Mouse (Mus musculus): ENCODE results near the gene Nop16. TPM values are rescaled to one million over a fixed set of nuclear protein-coding genes. Genes with fewer than 3 reads are reported as not detected.

Gene Nop16
- 61.8 and 65.5 TPM in 2 replicates for polyA plus RNA-seq (2011; ENCODE audit: insufficient read depth, insufficient read length, low read depth, missing spikeins)

- peak within 1 kb of the TSS; percentile 7; the same call in 1 of the 2 replicates for H3K27ac ChIP-seq (ENCODE audit: insufficient read depth, low read length)
- TF ChIP-seq EP300 (IDR thresholded peaks at IDR 0.05; ENCODE audit: insufficient read depth, low read depth, low read length) (0 out of 2 replicates have a peak, but pooled peaks have one; percentile 6), CTCF (IDR thresholded peaks at IDR 0.05; ENCODE audit: low read depth, low read length) (no peak), POLR2A (IDR thresholded peaks at IDR 0.05; ENCODE audit: insufficient read depth, low read length) (peak; percentile 75)
- H3K4me3 ChIP-seq (ENCODE audit: low read depth, low read length): peak within 1 kb of the TSS; percentile 98
- H3K9me3 ChIP-seq (replicated peaks; ENCODE audit: control insufficient read depth, insufficient read depth, low read length, poor library complexity, severe bottlenecking): no peaks in the 10 kb centered on the region
- peaks cover 24% of the 10 kb centered on the region for H3K36me3 ChIP-seq (ENCODE audit: control insufficient read depth, insufficient read depth, low read length, poor library complexity, severe bottlenecking)
- peak within 1 kb of the TSS; percentile 78 for H3K9ac ChIP-seq (ENCODE audit: low read depth, poor library complexity, severe bottlenecking)
- H3K27me3 ChIP-seq (ENCODE audit: control insufficient read depth, insufficient read depth, low read length, poor library complexity, severe bottlenecking): no peaks in the 10 kb centered on the region
- H3K4me1 ChIP-seq (ENCODE audit: control insufficient read depth, insufficient read depth, low read length): no peaks in the 10 kb centered on the region
Measured at GRCm38 (mm10) chr13:54589996-54590951, at the start of gene Nop16, which contains the start of gene Higd2a. TSS of gene Nop16 (minus strand) at chr13:54590090. TSS of gene Higd2a (plus strand) at chr13:54590207.

- H3K27me3 ChIP-seq (ENCODE audit: control insufficient read depth, insufficient read depth, low read length, poor library complexity, severe bottlenecking): no peaks in the 10 kb centered on the region
- H3K27ac ChIP-seq (ENCODE audit: insufficient read depth, low read length): no peak overlapping the region
- H3K36me3 ChIP-seq (ENCODE audit: control insufficient read depth, insufficient read depth, low read length, poor library complexity, severe bottlenecking): peaks cover 33% of the 10 kb centered on the region
- TF ChIP-seq EP300 (IDR thresholded peaks at IDR 0.05; ENCODE audit: insufficient read depth, low read depth, low read length) (no peak), POLR2A (IDR thresholded peaks at IDR 0.05; ENCODE audit: insufficient read depth, low read length) (no peak), CTCF (IDR thresholded peaks at IDR 0.05; ENCODE audit: low read depth, low read length) (no peak)
- H3K4me1 ChIP-seq (ENCODE audit: control insufficient read depth, insufficient read depth, low read length): no peaks in the 10 kb centered on the region
- H3K9ac ChIP-seq (ENCODE audit: low read depth, poor library complexity, severe bottlenecking): no peak overlapping the region
- H3K4me3 ChIP-seq (ENCODE audit: low read depth, low read length): no peak overlapping the region
- H3K9me3 ChIP-seq (replicated peaks; ENCODE audit: control insufficient read depth, insufficient read depth, low read length, poor library complexity, severe bottlenecking): no peaks in the 10 kb centered on the region
Measured at GRCm38 (mm10) chr13:54635011-54635410, 45.1 kb upstream of the Nop16 start.

GRCm38 (mm10) chr13:54632731-54633277, 42.9 kb upstream of the Nop16 start:
- H3K27me3 ChIP-seq (ENCODE audit: control insufficient read depth, insufficient read depth, low read length, poor library complexity, severe bottlenecking): no peaks in the 10 kb centered on the region
- H3K36me3 ChIP-seq (ENCODE audit: control insufficient read depth, insufficient read depth, low read length, poor library complexity, severe bottlenecking): peaks cover 23% of the 10 kb centered on the region
- no peak overlapping the region for H3K9ac ChIP-seq (ENCODE audit: low read depth, poor library complexity, severe bottlenecking)
- H3K27ac ChIP-seq (ENCODE audit: insufficient read depth, low read length): no peak overlapping the region
- no peaks in the 10 kb centered on the region for H3K9me3 ChIP-seq (replicated peaks; ENCODE audit: control insufficient read depth, insufficient read depth, low read length, poor library complexity, severe bottlenecking)
- H3K4me1 ChIP-seq (ENCODE audit: control insufficient read depth, insufficient read depth, low read length): no peaks in the 10 kb centered on the region
- no peak for TF ChIP-seq CTCF (IDR thresholded peaks at IDR 0.05; ENCODE audit: low read depth, low read length)
- TF ChIP-seq POLR2A (IDR thresholded peaks at IDR 0.05; ENCODE audit: insufficient read depth, low read length): no peak
- no peak for TF ChIP-seq EP300 (IDR thresholded peaks at IDR 0.05; ENCODE audit: insufficient read depth, low read depth, low read length)
- no peak overlapping the region for H3K4me3 ChIP-seq (ENCODE audit: low read depth, low read length)

GRCm38 (mm10) chr13:54629128-54629527, 39.2 kb upstream of the Nop16 start:
- H3K27me3 ChIP-seq (ENCODE audit: control insufficient read depth, insufficient read depth, low read length, poor library complexity, severe bottlenecking): no peaks in the 10 kb centered on the region
- H3K27ac ChIP-seq (ENCODE audit: insufficient read depth, low read length): 0 out of 2 replicates have a peak overlapping the region, but pooled peaks have one; percentile 44
- H3K9me3 ChIP-seq (replicated peaks; ENCODE audit: control insufficient read depth, insufficient read depth, low read length, poor library complexity, severe bottlenecking): no peaks in the 10 kb centered on the region
- H3K4me1 ChIP-seq (ENCODE audit: control insufficient read depth, insufficient read depth, low read length): no peaks in the 10 kb centered on the region
- peaks cover 14% of the 10 kb centered on the region for H3K36me3 ChIP-seq (ENCODE audit: control insufficient read depth, insufficient read depth, low read length, poor library complexity, severe bottlenecking)
- H3K9ac ChIP-seq (ENCODE audit: low read depth, poor library complexity, severe bottlenecking): no peak overlapping the region
- H3K4me3 ChIP-seq (ENCODE audit: low read depth, low read length): no peak overlapping the region
- no peak for TF ChIP-seq CTCF (IDR thresholded peaks at IDR 0.05; ENCODE audit: low read depth, low read length)
- no peak for TF ChIP-seq EP300 (IDR thresholded peaks at IDR 0.05; ENCODE audit: insufficient read depth, low read depth, low read length)
- no peak for TF ChIP-seq POLR2A (IDR thresholded peaks at IDR 0.05; ENCODE audit: insufficient read depth, low read length)

- Histone ChIP-seq H3K4me1 (ENCODE audit: control insufficient read depth, insufficient read depth, low read length) (peaks cover 1% of the 10 kb centered on the region), H3K27me3 (ENCODE audit: control insufficient read depth, insufficient read depth, low read length, poor library complexity, severe bottlenecking) (no peaks in the 10 kb centered on the region), H3K9me3 (replicated peaks; ENCODE audit: control insufficient read depth, insufficient read depth, low read length, poor library complexity, severe bottlenecking) (no peaks in the 10 kb centered on the region), H3K9ac (ENCODE audit: low read depth, poor library complexity, severe bottlenecking) (peak overlapping the region; percentile 92), H3K36me3 (ENCODE audit: control insufficient read depth, insufficient read depth, low read length, poor library complexity, severe bottlenecking) (no peaks in the 10 kb centered on the region; the same call in 1 of the 2 replicates), H3K27ac (ENCODE audit: insufficient read depth, low read length) (peak overlapping the region; percentile 37), H3K4me3 (ENCODE audit: low read depth, low read length) (peak overlapping the region; percentile 96)
- TF ChIP-seq POLR2A (IDR thresholded peaks at IDR 0.05; ENCODE audit: insufficient read depth, low read length): no peak
- no peak for TF ChIP-seq EP300 (IDR thresholded peaks at IDR 0.05; ENCODE audit: insufficient read depth, low read depth, low read length)
- TF ChIP-seq CTCF (IDR thresholded peaks at IDR 0.05; ENCODE audit: low read depth, low read length): no peak
Measured at GRCm38 (mm10) chr13:54621960-54622521, 32.2 kb upstream of the Nop16 start.

Measured in ES-Bruce4 (cell line).